Mouse (Mus musculus) ES-E14 (cell line): ENCODE results near the gene Magi2. TPM values are rescaled to one million over a fixed set of nuclear protein-coding genes. Genes with fewer than 3 reads are reported as not detected.

ENCODE experiments used
- DNase-seq: peaks from one replicate; pipeline ENCODE4 v3.0.0-alpha.2; 2013; ENCODE audit warnings: low read depth, low spot score
- H3K27ac ChIP-seq: 2 replicates; pipeline ENCODE4 v1.5.1; 2012; ENCODE audit warnings: low read depth, mild to moderate bottlenecking, low read length, moderate library complexity, mixed read lengths; ENCODE audit not compliant: poor library complexity, insufficient read depth, severe bottlenecking
- H3K36me3 ChIP-seq: 2 replicates; pipeline ENCODE4 v1.6.1; 2012; ENCODE audit warnings: mild to moderate bottlenecking, low read length, moderate library complexity, mixed read lengths; ENCODE audit not compliant: control insufficient read depth, poor library complexity, insufficient read depth, severe bottlenecking
- H3K4me1 ChIP-seq, 2 experiments: fragments of 150-350 bp in 1 of 2; sonication (generic) in 1 of 2; 2 replicates each; pipeline ENCODE4 v1.6.1; 2012; ENCODE audit warnings: low read length in 2 of 2, mild to moderate bottlenecking in 1 of 2, mixed read lengths in 1 of 2; ENCODE audit not compliant: control insufficient read depth in 2 of 2, insufficient read depth in 2 of 2, poor library complexity in 1 of 2
- H3K4me3 ChIP-seq, 2 experiments: fragments of 150-350 bp in 1 of 2; sonication (generic) in 1 of 2; 2 replicates each; pipeline ENCODE4 v1.5.1; 2012; ENCODE audit warnings: low read length in 2 of 2, low read depth in 1 of 2, mild to moderate bottlenecking in 1 of 2, mixed read lengths in 1 of 2; ENCODE audit not compliant: insufficient read depth in 1 of 2, poor library complexity in 1 of 2, severe bottlenecking in 1 of 2
- H3K9ac ChIP-seq: 2 replicates; pipeline ENCODE4 v1.6.1; 2012; ENCODE audit warnings: low read depth, mild to moderate bottlenecking, low read length, mixed read lengths; ENCODE audit not compliant: poor library complexity, insufficient read depth, severe bottlenecking
- H3K9me3 ChIP-seq: fragments of 150-350 bp; sonication (generic); 2 replicates; pipeline ENCODE4 v1.6.1; 2012; ENCODE audit warnings: low read depth, mild to moderate bottlenecking, low read length; ENCODE audit not compliant: control insufficient read depth, insufficient read depth
- CHD2 ChIP-seq: IDR thresholded peaks from 2 replicates; pipeline ENCODE4 v1.6.1; 2014; ENCODE audit warnings: mild to moderate bottlenecking, low read depth, low read length, inconsistent platforms
- HCFC1 ChIP-seq: IDR thresholded peaks from 2 replicates; pipeline ENCODE4 v1.6.1; 2012; ENCODE audit warnings: low read length, inconsistent platforms, borderline replicate concordance; ENCODE audit not compliant: insufficient read depth
- MAFK ChIP-seq: IDR thresholded peaks from 2 replicates; pipeline ENCODE4 v1.6.1; 2014; ENCODE audit warnings: mild to moderate bottlenecking, low read depth, low read length, inconsistent platforms; ENCODE audit not compliant: insufficient read depth
- ZC3H11A ChIP-seq: IDR thresholded peaks from 2 replicates; pipeline ENCODE4 v1.6.1; 2012; ENCODE audit warnings: low read depth, mild to moderate bottlenecking, inconsistent platforms, low read length, borderline replicate concordance
- ZNF384 ChIP-seq: IDR thresholded peaks from 2 replicates; pipeline ENCODE4 v1.6.1; 2012; ENCODE audit warnings: low read depth, low read length, inconsistent platforms
- in situ Hi-C, 2 experiments: fragments of 600-800 bp; cut with MboI; formaldehyde crosslinking; loops; one replicate each; pipeline ENCODE4 v1.15.1; 2025; ENCODE audit warnings: low sequenced_read_pairs in 2 of 2, inconsistent platforms in 1 of 2; ENCODE audit not compliant: unreplicated experiment in 2 of 2
- total RNA-seq: library from RNA; depleted of rRNA; stranded (reverse); fragments of 300-350 nt; gene quantifications from 2 replicates; pipeline ENCODE4 v1.2.3, GENCODE M21; 2012

The Magi2 gene
- total RNA-seq, 1 experiment: 0.85 TPM

DNA sequence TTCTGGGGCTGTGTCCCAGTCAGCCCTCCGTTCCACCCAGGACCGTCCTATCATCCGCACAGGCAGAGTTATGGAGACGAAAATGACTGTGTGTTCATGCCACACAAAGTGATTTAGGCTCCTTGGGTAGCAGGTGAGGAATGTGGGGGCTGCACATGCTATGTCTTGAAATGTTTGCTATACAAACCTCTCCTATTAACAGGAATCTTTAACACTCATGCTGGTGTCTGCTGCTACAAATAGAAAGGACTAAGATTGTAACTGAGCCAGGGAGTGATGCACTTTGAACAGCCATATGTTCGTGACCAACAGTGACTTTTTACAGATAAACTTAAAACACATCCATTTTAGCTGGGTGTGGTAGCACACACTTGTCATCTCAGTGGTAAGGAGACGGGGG lies 772.6 kb downstream of the Magi2 start:
- no peaks in the 10 kb centered on the region for H3K4me1 ChIP-seq
- H3K9ac ChIP-seq: no peak overlapping the region
- no peak overlapping the region for H3K27ac ChIP-seq
- H3K9me3 ChIP-seq: no peaks in the 10 kb centered on the region
- DNase-seq: no peak
- TF ChIP-seq ZC3H11A (no peak), CHD2 (no peak), HCFC1 (no peak), MAFK (no peak), ZNF384 (no peak)
- no peaks in the 10 kb centered on the region for H3K36me3 ChIP-seq
- H3K4me3 ChIP-seq: no peak overlapping the region
- in situ Hi-C loops: no loop called here

DNA sequence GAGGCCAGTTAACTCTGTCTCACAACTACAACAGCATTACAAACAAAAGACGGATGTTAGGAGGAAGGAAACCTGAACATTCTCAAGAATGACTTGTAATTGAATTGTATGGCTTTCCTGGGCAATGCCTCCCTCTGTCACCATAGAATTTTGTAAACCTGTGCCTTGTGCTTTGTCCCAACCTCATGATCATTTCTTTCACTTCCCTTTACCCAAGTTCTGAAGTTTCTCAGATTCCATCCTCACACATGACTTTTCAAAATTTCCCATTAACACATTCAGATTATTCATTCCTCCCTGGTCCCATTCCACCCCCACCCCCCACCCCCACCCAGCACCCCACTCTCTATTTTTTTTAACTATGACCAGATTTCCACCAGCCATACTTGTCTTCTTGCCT lies 773.1 kb downstream of the Magi2 start:
- Histone ChIP-seq H3K9ac (no peak overlapping the region), H3K4me1 (no peaks in the 10 kb centered on the region), H3K27ac (no peak overlapping the region), H3K4me3 (no peak overlapping the region), H3K36me3 (no peaks in the 10 kb centered on the region), H3K9me3 (no peaks in the 10 kb centered on the region)
- in situ Hi-C loops: no loop called here
- TF ChIP-seq HCFC1 (no peak), MAFK (no peak), ZC3H11A (no peak), ZNF384 (no peak), CHD2 (no peak)
- DNase-seq: no peak

DNA sequence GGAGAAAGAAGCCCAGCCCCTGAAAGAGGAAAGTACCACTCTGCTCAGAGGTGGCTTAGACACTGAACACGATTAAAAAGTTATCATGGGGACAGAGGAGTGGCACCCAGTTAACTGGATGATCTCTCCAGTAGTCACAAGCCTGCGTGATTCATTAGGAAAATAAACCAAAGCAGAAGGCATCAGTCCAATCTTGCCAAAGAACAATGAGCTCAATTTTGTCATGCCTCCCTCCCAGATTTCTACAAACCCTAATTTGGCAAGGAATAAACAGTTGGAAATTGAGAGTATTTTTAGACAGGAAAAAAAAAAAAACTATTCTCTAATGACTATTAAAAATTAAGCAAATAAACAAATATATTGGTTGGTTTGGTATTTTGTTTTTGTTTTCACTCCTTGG lies 779.8 kb downstream of the Magi2 start:
- no peak for DNase-seq
- TF ChIP-seq CHD2 (no peak), ZC3H11A (no peak), ZNF384 (no peak)
- Histone ChIP-seq H3K36me3 (no peaks in the 10 kb centered on the region), H3K9ac (no peak overlapping the region), H3K4me1 (no peaks in the 10 kb centered on the region), H3K4me3 (no peak overlapping the region), H3K9me3 (no peaks in the 10 kb centered on the region), H3K27ac (no peak overlapping the region)
- in situ Hi-C loops: no loop called here

DNA sequence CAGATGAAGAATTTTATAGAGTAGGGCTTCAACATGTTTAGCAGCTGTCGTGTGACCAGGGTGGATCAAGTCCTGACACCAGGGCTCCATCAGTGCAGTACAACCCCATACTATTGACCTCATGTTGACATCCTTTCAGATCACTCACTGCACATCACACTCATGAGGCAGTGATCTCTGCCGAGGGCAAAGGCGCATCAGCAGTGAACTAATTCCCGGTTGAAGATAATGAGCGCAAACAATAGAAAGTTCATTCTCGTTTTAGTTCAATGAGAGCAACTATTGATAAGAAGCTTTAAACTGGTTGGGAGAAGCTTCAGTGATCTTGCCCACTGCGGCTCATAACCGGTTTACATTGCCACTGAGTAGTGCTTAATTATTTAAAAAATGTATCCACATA lies 780.4 kb downstream of the Magi2 start:
- Histone ChIP-seq H3K9me3 (no peaks in the 10 kb centered on the region), H3K9ac (no peak overlapping the region), H3K4me1 (no peaks in the 10 kb centered on the region), H3K36me3 (no peaks in the 10 kb centered on the region), H3K4me3 (no peak overlapping the region), H3K27ac (no peak overlapping the region)
- DNase-seq: no peak
- in situ Hi-C loops: no loop called here
- TF ChIP-seq ZNF384 (no peak), ZC3H11A (no peak), MAFK (no peak), CHD2 (no peak), HCFC1 (no peak)

DNA sequence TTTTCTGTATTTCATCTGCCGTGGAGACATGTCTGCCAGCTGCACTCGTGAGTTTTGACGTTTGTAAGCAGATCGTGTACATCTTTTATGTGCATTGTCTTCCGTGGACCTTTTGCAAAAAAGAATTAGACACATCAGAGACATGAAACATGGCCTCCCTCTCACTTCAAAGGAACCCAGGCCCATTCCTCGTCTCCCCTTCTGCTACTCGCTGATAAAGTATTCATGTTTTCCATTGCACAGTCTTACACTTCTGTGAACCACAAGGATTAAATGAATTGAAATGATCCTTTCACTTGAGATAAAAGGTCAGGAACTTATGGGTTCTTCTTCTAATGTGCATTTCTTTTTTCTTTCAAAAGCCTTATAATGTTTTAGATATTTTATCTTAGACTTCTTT lies 783.4 kb downstream of the Magi2 start:
- no peaks in the 10 kb centered on the region for H3K9me3 ChIP-seq
- in situ Hi-C loops: no loop called here
- no peak for TF ChIP-seq ZC3H11A
- TF ChIP-seq MAFK: no peak
- TF ChIP-seq ZNF384: no peak
- TF ChIP-seq CHD2: no peak

More for the DNA sequence above, 783.4 kb downstream of the Magi2 start:
- H3K4me1 ChIP-seq: no peaks in the 10 kb centered on the region
- no peak overlapping the region for H3K9ac ChIP-seq
- no peak overlapping the region for H3K4me3 ChIP-seq
- H3K36me3 ChIP-seq: no peaks in the 10 kb centered on the region
- no peak for DNase-seq
- H3K27ac ChIP-seq: no peak overlapping the region
